Mouse (Mus musculus) MEL (cell line): ENCODE measurements around the gene Tespa1. TPM values are rescaled to one million over a fixed set of nuclear protein-coding genes. Genes with fewer than 3 reads are reported as not detected.

Experiments used
- DNase-seq: peaks from one replicate; pipeline ENCODE4 v3.0.0; 2011; ENCODE audit warnings: low read depth, low spot score
- H3K27ac ChIP-seq: 2 replicates; pipeline ENCODE4 v1.5.1; 2012; ENCODE audit warnings: low read depth, mild to moderate bottlenecking, control low read depth, low read length, moderate library complexity; ENCODE audit not compliant: control insufficient read depth
- H3K27me3 ChIP-seq, 2 experiments: fragments of 150-350 bp in 1 of 2; sonication (generic) in 1 of 2; 2 replicates each; pipeline ENCODE4 v1.6.1; 2012; ENCODE audit warnings: low read length in 2 of 2, mild to moderate bottlenecking in 2 of 2, improper control_type of control experiment in 1 of 2, moderate library complexity in 1 of 2; ENCODE audit not compliant: insufficient read depth in 2 of 2, control insufficient read depth in 1 of 2
- H3K36me3 ChIP-seq, 2 experiments: 2 replicates each; pipeline ENCODE4 v1.6.1; 2012 to 2014; ENCODE audit warnings: low read length in 2 of 2, improper control_type of control experiment in 1 of 2, inconsistent platforms in 1 of 2, mild to moderate bottlenecking in 1 of 2; ENCODE audit not compliant: insufficient read depth in 2 of 2, control insufficient read depth in 1 of 2
- H3K4me1 ChIP-seq, 2 experiments: fragments of 150-350 bp in 1 of 2; sonication (generic) in 1 of 2; 2 replicates each; pipeline ENCODE4 v1.6.1; 2012; ENCODE audit warnings: low read length in 2 of 2, improper control_type of control experiment in 1 of 2, mild to moderate bottlenecking in 1 of 2; ENCODE audit not compliant: insufficient read depth in 2 of 2, control insufficient read depth in 1 of 2
- H3K4me3 ChIP-seq, 2 experiments: fragments of 150-350 bp in 1 of 2; sonication (generic) in 1 of 2; 2 replicates each; pipeline ENCODE4 v1.5.1; 2012; ENCODE audit warnings: low read depth in 2 of 2, low read length in 2 of 2, mild to moderate bottlenecking in 2 of 2, moderate library complexity in 2 of 2, control low read depth in 1 of 2, improper control_type of control experiment in 1 of 2; ENCODE audit not compliant: control insufficient read depth in 1 of 2, insufficient read depth in 1 of 2
- H3K79me2 ChIP-seq: 2 replicates; pipeline ENCODE4 v1.6.1; 2012; ENCODE audit warnings: mild to moderate bottlenecking, low read length, moderate library complexity; ENCODE audit not compliant: control insufficient read depth, poor library complexity, insufficient read depth
- H3K9ac ChIP-seq: 2 replicates; pipeline ENCODE4 v1.6.1; 2012; ENCODE audit warnings: low read depth, mild to moderate bottlenecking, control low read depth, low read length, moderate library complexity; ENCODE audit not compliant: control insufficient read depth, poor library complexity, severe bottlenecking
- H3K9me3 ChIP-seq: fragments of 150-350 bp; sonication (generic); replicated peaks from 2 replicates; pipeline ENCODE4 v1.6.1; 2012; ENCODE audit warnings: mild to moderate bottlenecking, low read length, improper control_type of control experiment, moderate library complexity; ENCODE audit not compliant: insufficient read depth
- BHLHE40 ChIP-seq: IDR thresholded peaks from 2 replicates; pipeline ENCODE4 v1.6.1; 2012; ENCODE audit warnings: low read depth, mild to moderate bottlenecking, inconsistent platforms, low read length, improper control_type of control experiment, borderline replicate concordance
- CHD1 ChIP-seq: IDR thresholded peaks from 2 replicates; pipeline ENCODE4 v1.6.1; 2012; ENCODE audit warnings: low read depth, mild to moderate bottlenecking, inconsistent platforms, low read length, improper control_type of control experiment
- ELF1 ChIP-seq: IDR thresholded peaks from 2 replicates; pipeline ENCODE4 v1.6.1; 2014; ENCODE audit warnings: low read depth, mild to moderate bottlenecking, inconsistent platforms, low read length, improper control_type of control experiment, moderate library complexity
- ETS1 ChIP-seq: IDR thresholded peaks from 2 replicates; pipeline ENCODE4 v1.6.1; 2012; ENCODE audit warnings: low read depth, mild to moderate bottlenecking, inconsistent platforms, low read length, improper control_type of control experiment, moderate library complexity
- GABPA ChIP-seq: IDR thresholded peaks from 2 replicates; pipeline ENCODE4 v1.6.1; 2012; ENCODE audit warnings: low read depth, mild to moderate bottlenecking, inconsistent platforms, low read length, improper control_type of control experiment, moderate library complexity
- MAFK ChIP-seq: IDR thresholded peaks from 2 replicates; pipeline ENCODE4 v1.6.1; 2011; ENCODE audit warnings: low read depth, mild to moderate bottlenecking, low read length, improper control_type of control experiment, borderline replicate concordance
- MEF2A ChIP-seq: IDR thresholded peaks from 2 replicates; pipeline ENCODE4 v1.6.1; 2014; ENCODE audit warnings: low read depth, mild to moderate bottlenecking, inconsistent platforms, low read length, improper control_type of control experiment; ENCODE audit not compliant: poor library complexity, insufficient replicate concordance, severe bottlenecking; ENCODE audit errors: extremely low read depth
- MXI1 ChIP-seq: IDR thresholded peaks from 2 replicates; pipeline ENCODE4 v1.6.1; 2011; ENCODE audit warnings: mild to moderate bottlenecking, low read depth, low read length, improper control_type of control experiment
- MYB ChIP-seq: IDR thresholded peaks from 2 replicates; pipeline ENCODE4 v1.6.1; 2011; ENCODE audit warnings: mild to moderate bottlenecking, low read depth, low read length, improper control_type of control experiment
- NRF1 ChIP-seq: IDR thresholded peaks from 2 replicates; pipeline ENCODE4 v1.6.1; 2014; ENCODE audit warnings: low read depth, mild to moderate bottlenecking, inconsistent platforms, low read length, improper control_type of control experiment, moderate library complexity; ENCODE audit not compliant: poor library complexity, insufficient read depth, severe bottlenecking
- RAD21 ChIP-seq: IDR thresholded peaks from 2 replicates; pipeline ENCODE4 v1.6.1; 2011; ENCODE audit warnings: mild to moderate bottlenecking, low read depth, low read length, improper control_type of control experiment
- RCOR1 ChIP-seq: IDR thresholded peaks from 2 replicates; pipeline ENCODE4 v1.6.1; 2012; ENCODE audit warnings: low read depth, mild to moderate bottlenecking, inconsistent platforms, low read length, improper control_type of control experiment
- SMC3 ChIP-seq: IDR thresholded peaks from 2 replicates; pipeline ENCODE4 v1.6.1; 2011; ENCODE audit warnings: low read depth, low read length, improper control_type of control experiment
- TCF12 ChIP-seq: IDR thresholded peaks from 2 replicates; pipeline ENCODE4 v1.6.1; 2014; ENCODE audit warnings: low read depth, mild to moderate bottlenecking, inconsistent platforms, low read length, improper control_type of control experiment, moderate library complexity
- USF1 ChIP-seq: IDR thresholded peaks from 2 replicates; pipeline ENCODE4 v1.6.1; 2014; ENCODE audit warnings: low read depth, mild to moderate bottlenecking, inconsistent platforms, low read length, improper control_type of control experiment, moderate library complexity
- ZC3H11A ChIP-seq: IDR thresholded peaks from 2 replicates; pipeline ENCODE4 v1.6.1; 2012; ENCODE audit warnings: low read depth, mild to moderate bottlenecking, inconsistent platforms, low read length, improper control_type of control experiment
- ZKSCAN1 ChIP-seq: IDR thresholded peaks from 2 replicates; pipeline ENCODE4 v1.6.1; 2012; ENCODE audit warnings: low read depth, mild to moderate bottlenecking, inconsistent platforms, low read length, improper control_type of control experiment, moderate library complexity
- ZNF384 ChIP-seq: IDR thresholded peaks from 2 replicates; pipeline ENCODE4 v1.6.1; 2012; ENCODE audit warnings: low read depth, mild to moderate bottlenecking, inconsistent platforms, low read length, improper control_type of control experiment
- polyA plus RNA-seq, 2 experiments: library from polyadenylated mRNA; stranded (reverse) in 1 of 2; unstranded in 1 of 2; fragments of >175 nt in 1 of 2; fragments of >200 nt in 1 of 2; gene quantifications; 2 replicates each; pipeline versions ENCODE4 v1.2.1 to v1.2.4; 2012; ENCODE audit warnings: low replicate concordance in 2 of 2, low read depth in 1 of 2; ENCODE audit not compliant: insufficient read length in 2 of 2, insufficient read depth in 1 of 2, missing spikeins in 1 of 2
- total RNA-seq: library from RNA; depleted of rRNA; stranded (reverse); fragments of 300-350 nt; gene quantifications from 2 replicates; pipeline ENCODE4 v1.2.3, GENCODE M21; 2012

The Tespa1 gene
- total and polyA plus RNA-seq, 3 experiments, result 2.7 to 3.5 TPM; not detected in 1

GRCm38 (mm10) chr10:130322637-130323036 is at the start of gene Tespa1 (continued):
- TF ChIP-seq MYB (peak; percentile 74), CHD1 (no peak), ZKSCAN1 (no peak)
- TF ChIP-seq, all 39 proteins: peak for 17

DNA sequence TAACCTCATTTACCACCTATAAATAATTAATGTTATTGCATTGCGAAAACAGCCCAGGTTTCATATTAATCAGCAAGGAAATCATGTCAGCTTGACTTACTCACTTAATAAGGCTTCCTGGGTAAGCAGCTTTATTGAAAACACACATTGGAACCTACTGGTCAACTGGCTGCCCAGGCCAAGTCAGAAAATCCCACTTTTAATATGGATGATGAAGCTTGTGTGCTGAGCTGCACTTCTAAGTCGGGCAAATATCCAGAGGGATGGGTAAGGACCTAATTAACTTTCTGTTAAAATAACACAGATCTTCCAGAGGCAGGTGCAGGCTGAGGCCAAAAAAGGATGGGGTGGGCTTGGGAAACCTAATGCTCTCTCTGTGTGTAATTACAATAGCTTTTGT is 46.9 kb upstream of the Tespa1 start:
- no peaks in the 10 kb centered on the region for H3K4me1 ChIP-seq
- H3K9me3 ChIP-seq, result no peaks in the 10 kb centered on the region
- no peaks in the 10 kb centered on the region for H3K36me3 ChIP-seq
- no peak overlapping the region for H3K9ac ChIP-seq
- H3K27me3 ChIP-seq, result peaks cover 4 to 5% of the 10 kb centered on the region in 2 experiments
- no peaks in the 10 kb centered on the region for H3K79me2 ChIP-seq
- no peak overlapping the region for H3K27ac ChIP-seq
- no peak for DNase-seq
- TF ChIP-seq USF1, result no peak
- no peak for TF ChIP-seq CHD1
- no peak overlapping the region for H3K4me3 ChIP-seq

- DNase-seq, result no peak
- Histone ChIP-seq H3K79me2 (no peaks in the 10 kb centered on the region), H3K4me3 (no peak overlapping the region), H3K9ac (no peak overlapping the region), H3K4me1 (no peaks in the 10 kb centered on the region), H3K36me3 (no peaks in the 10 kb centered on the region), H3K9me3 (no peaks in the 10 kb centered on the region), H3K27ac (no peak overlapping the region), H3K27me3 (peaks cover 4 to 5% of the 10 kb centered on the region in 2 experiments)
- TF ChIP-seq NRF1 (no peak), RAD21 (no peak), ETS1 (no peak), MXI1 (no peak), SMC3 (no peak), MEF2A (no peak), ZC3H11A (no peak), GABPA (no peak), RCOR1 (no peak), ELF1 (no peak), TCF12 (no peak), ZNF384 (no peak), MAFK (no peak), BHLHE40 (no peak)
These were observed 46.2 kb upstream of the Tespa1 start for GRCm38 (mm10) chr10:130276496-130276895.
